In the genomic region with DNA sequence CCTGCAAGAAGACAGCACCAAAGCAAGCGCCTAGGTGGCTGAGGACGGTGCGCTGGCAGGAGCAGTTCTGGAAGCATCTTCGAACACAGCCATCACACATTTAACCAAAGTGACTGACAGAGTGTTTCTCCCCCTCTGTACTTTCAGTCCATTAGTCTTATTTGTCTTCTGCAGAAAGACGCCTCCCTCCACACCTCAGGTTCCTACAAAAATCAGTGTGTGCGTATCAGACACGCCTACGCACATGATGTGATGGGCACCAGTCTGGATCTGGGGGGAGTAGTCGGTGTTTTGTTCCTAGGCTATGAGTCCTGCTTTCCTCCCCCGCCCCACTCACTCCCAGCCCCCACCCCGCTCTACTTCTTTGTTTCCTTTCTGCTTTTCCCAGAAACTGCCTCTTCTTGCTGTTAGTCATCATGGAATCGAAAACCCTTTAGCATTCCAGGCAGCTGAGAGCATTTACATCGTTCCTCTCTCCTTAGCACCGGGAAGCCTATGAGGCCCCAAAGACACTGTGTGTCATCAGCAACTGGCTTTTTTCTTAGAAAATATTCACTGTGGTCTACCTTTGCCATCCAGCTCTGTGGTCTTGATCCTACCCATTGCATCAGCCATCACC, we compare ENCODE assay signal across 17 mouse cellular contexts.
DNase-seq lines count a peak whose midpoint lies in the region; ATAC-seq and TF ChIP-seq lines count a peak whose summit lies in the region.
"Had no signal": no experiment of that assay in that cellular context is flagged by ENCODE, and none has a peak within 500 bp of the region (broad histone marks: within the 10 kb centered on the region; RNA-seq: fewer than 3 reads in every experiment).

No protein-coding gene starts in this region.

- H3K9ac ChIP-seq in midbrain, postnatal 0 days (replicated peaks; ENCODE audit: low read length, poor library complexity, severe bottlenecking) = no peak overlapping the region
- no peak overlapping the region for H3K9ac ChIP-seq in neural tube, embryonic 15.5 days (replicated peaks)
- H3K9ac ChIP-seq: kidney, embryonic 15.5 days; liver, embryonic 13.5 days had no signal

- peak; percentile 72 for ATAC-seq in frontal cortex, adult (ENCODE audit: low TSS enrichment)
- no peak for ATAC-seq in midbrain, postnatal 0 days (ENCODE audit: low FRiP score)
- no peak for ATAC-seq in neural tube, embryonic 15.5 days (ENCODE audit: low FRiP score)
- ATAC-seq: inflammation-experienced regulatory T-cells, adult 6 months; lung, postnatal 0 days had no signal

- H3K4me2 ChIP-seq in midbrain, postnatal 0 days (ENCODE audit: low read depth, low read length, poor library complexity, severe bottlenecking) = no peak overlapping the region
- H3K4me2 ChIP-seq in neural tube, embryonic 15.5 days = no peak overlapping the region
- H3K4me2 ChIP-seq: kidney, embryonic 15.5 days; liver, embryonic 13.5 days had no signal

- no peak for TF ChIP-seq CTCF in brain, embryonic 14.5 days (IDR thresholded peaks at IDR 0.05; ENCODE audit: borderline replicate concordance, extremely low read depth, insufficient read depth, insufficient read length)
- TF ChIP-seq CTCF in midbrain, postnatal 0 days (IDR thresholded peaks at IDR 0.05) = no peak

- H3K4me3 ChIP-seq in midbrain, postnatal 0 days (ENCODE audit: low read depth, low read length) = no peak overlapping the region
- H3K4me3 ChIP-seq in neural tube, embryonic 15.5 days (replicated peaks) = no peak overlapping the region
- H3K4me3 ChIP-seq: kidney, embryonic 15.5 days; limb, embryonic 10.5 days; liver, embryonic 13.5 days had no signal

- 68% methylated on average over 14 of the region's 14 CpGs for WGBS in midbrain, postnatal 0 days
- WGBS in neural tube, embryonic 15.5 days = 85% methylated on average over 14 of the region's 14 CpGs

- no peaks in the 10 kb centered on the region for H3K9me3 ChIP-seq in midbrain, postnatal 0 days (ENCODE audit: low read length)
- H3K9me3 ChIP-seq in neural tube, embryonic 15.5 days (replicated peaks) = no peaks in the 10 kb centered on the region
- H3K9me3 ChIP-seq: kidney, embryonic 15.5 days; limb, embryonic 10.5 days; liver, embryonic 13.5 days had no signal

- H3K27me3 ChIP-seq in midbrain, postnatal 0 days (ENCODE audit: insufficient read depth, low read length) = no peaks in the 10 kb centered on the region
- H3K27me3 ChIP-seq in neural tube, embryonic 15.5 days (replicated peaks) = no peaks in the 10 kb centered on the region
- H3K27me3 ChIP-seq: kidney, embryonic 15.5 days; liver, embryonic 13.5 days had no signal

- intact Hi-C loops in left cerebral cortex, postnatal 4 days (cut with DNase I) = no loop called here

- no peaks in the 10 kb centered on the region; the same call in 1 of the 2 replicates for H3K4me1 ChIP-seq in midbrain, postnatal 0 days (ENCODE audit: insufficient read depth, low read length)
- no peaks in the 10 kb centered on the region; the same call in 1 of the 2 replicates for H3K4me1 ChIP-seq in neural tube, embryonic 15.5 days
- H3K4me1 ChIP-seq: kidney, embryonic 15.5 days; limb, embryonic 10.5 days; liver, embryonic 13.5 days had no signal

- no peak for TF ChIP-seq POLR2A in brain, embryonic 14.5 days (IDR thresholded peaks at IDR 0.05; ENCODE audit: borderline replicate concordance, extremely low read depth, insufficient read depth, insufficient read length, poor library complexity, severe bottlenecking)

- no peaks in the 10 kb centered on the region for H3K36me3 ChIP-seq in midbrain, postnatal 0 days (ENCODE audit: insufficient read depth, low read length)
- no peaks in the 10 kb centered on the region for H3K36me3 ChIP-seq in neural tube, embryonic 15.5 days
- H3K36me3 ChIP-seq: kidney, embryonic 15.5 days; limb, embryonic 10.5 days; liver, embryonic 13.5 days had no signal

- H3K27ac ChIP-seq in midbrain, postnatal 0 days (ENCODE audit: low read depth, low read length) = peak overlapping the region; percentile 6; the same call in 1 of the 2 replicates
- no peak overlapping the region for H3K27ac ChIP-seq in neural tube, embryonic 15.5 days (replicated peaks)
- H3K27ac ChIP-seq: kidney, embryonic 15.5 days; limb, embryonic 10.5 days; liver, embryonic 13.5 days had no signal

- DNase-seq in frontal cortex, postnatal 25 days (ENCODE audit: low spot score in 2 of 2) = no peak
- DNase-seq in left cerebral cortex, adult 18-20 months (ENCODE audit: low spot score in 2 of 2) = peak; percentile 19 to 48
- DNase-seq in left cerebral cortex, postnatal 4 days = no peak
- DNase-seq in brain, embryonic 14.5 days (ENCODE audit: low read depth) = peak; percentile 35
- no peak for DNase-seq in midbrain, postnatal 0 days (ENCODE audit: low spot score)
- DNase-seq in adrenal gland, adult 8-10 months = no peak
- DNase-seq: adrenal gland, postnatal 10 days; cerebellum, postnatal 10 days; gastrocnemius, postnatal 10 days; liver, embryonic 13.5 days; thymus, postnatal 25 days had no signal

Comparison
In these comparisons a context has a peak if more than half of its experiments do, and no peak if none do; other contexts are left out.
1. DNase-seq: peak in left cerebral cortex, adult 18-20 months (2 of 2) and brain, embryonic 14.5 days (single experiment); none in frontal cortex, postnatal 25 days (0 of 2), left cerebral cortex, postnatal 4 days (single experiment), midbrain, postnatal 0 days (single experiment) and adrenal gland, adult 8-10 months (single experiment).